Mouse (Mus musculus) heart, postnatal 25 days (tissue): ENCODE measurements around the gene Erp29. TPM values are rescaled to one million over a fixed set of nuclear protein-coding genes. Genes with fewer than 3 reads are reported as not detected.

Experiments used
- DNase-seq: peaks from one replicate; pipeline ENCODE4 v3.0.0; 2022; ENCODE audit warnings: low spot score
- intact Hi-C: fragments of 180-260 bp; cut with DNase I; formaldehyde crosslinking; loops from one replicate; pipeline ENCODE4 v1.15.1; 2025
- total RNA-seq, 2 experiments: library from RNA; stranded (reverse); gene quantifications; 2 replicates each; pipeline ENCODE4 v1.2.3; 2021

Gene Erp29
- total RNA-seq, 2 experiments from 2014 or later: 83.2 to 84.7 TPM

DNA sequence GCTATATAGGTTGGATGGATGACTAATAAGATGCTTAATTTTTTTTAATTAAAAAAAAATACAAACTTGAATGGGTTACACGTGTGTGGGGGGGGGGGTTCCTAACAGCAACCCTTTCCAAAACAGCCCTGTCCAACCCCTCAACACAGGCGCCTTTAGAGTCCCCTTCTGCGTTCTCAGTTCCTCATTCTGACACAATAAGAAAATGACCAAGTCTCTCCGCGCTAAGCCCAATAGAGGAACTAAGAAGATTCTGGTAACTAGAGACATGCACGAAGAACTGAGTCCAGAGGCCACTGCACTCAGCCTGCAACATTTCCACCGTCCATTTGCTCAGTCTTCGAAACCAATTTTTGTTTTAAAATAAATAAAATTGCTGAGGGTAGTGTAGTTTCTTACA, 1.1 kb downstream of the Erp29 start:
- intact Hi-C loops: loop anchor here (2.0 kb wide), 1 partner anchor 26 kb away; no protein-coding TSS in a partner anchor
- no peak for DNase-seq

DNA sequence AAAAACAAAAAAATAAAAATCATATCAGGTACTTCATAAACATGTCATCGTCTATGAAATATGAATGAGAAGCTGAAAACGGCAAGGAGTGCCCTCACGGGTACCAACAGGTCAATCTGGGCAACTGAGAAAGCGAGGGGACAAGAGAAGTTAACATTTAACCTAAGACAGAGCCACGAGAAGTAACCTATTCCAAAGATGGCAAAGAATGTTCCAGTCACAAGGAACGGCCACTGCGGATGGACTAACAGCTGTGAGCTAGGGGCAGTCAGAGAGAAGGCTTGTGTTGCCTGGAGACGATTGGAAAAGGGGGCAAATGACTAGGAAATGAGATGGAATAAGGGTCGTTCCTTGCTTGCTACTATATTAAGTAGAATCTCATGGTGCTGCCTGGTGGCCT, 1.8 kb downstream of the Erp29 start:
- intact Hi-C loops: loop anchor here (2.0 kb wide), 1 partner anchor 26 kb away; no protein-coding TSS in a partner anchor
- no peak for DNase-seq

DNA sequence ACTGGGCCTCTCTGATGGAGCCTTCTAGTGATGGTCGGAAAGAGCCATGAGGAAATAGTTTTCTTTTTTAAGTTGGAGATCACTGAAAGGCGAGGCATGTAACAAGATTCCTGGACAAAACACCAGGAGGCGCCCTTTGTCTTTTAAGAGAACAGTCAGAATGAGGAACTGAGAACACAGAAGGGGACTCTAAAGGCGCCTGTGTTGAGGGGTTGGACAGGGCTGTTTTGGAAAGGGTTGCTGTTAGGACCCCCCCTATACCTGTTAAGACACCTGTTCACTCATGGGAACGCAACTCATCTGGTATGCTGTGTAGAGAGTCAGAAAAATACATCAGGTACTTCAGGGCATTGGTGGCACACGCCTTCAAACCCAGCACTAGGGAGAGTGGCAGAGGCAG, 2.3 kb downstream of the Erp29 start:
- intact Hi-C loops: loop anchor here (2.0 kb wide), 1 partner anchor 27 kb away; no protein-coding TSS in a partner anchor
- no peak for DNase-seq

DNA sequence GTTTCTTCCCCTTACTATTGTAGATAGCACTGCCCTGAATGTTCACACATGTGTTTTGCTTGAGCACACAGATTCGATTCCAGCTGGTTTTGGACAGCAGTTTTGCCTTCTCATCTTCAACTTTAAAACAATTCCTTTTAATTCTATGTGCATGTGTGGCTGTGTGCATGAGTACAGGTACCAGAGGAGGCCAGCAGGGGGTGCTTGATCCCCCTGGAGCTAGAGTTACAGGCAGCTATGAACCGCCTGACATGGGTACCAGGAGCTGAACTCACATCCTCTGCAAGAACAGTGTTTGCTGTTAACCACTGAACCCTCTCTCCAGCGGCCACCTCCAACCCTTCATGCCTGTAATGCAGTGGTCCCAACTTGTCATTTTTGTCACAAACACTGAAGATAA, 3.9 kb downstream of the Erp29 start:
- intact Hi-C loops: no loop called here
- no peak for DNase-seq

DNA sequence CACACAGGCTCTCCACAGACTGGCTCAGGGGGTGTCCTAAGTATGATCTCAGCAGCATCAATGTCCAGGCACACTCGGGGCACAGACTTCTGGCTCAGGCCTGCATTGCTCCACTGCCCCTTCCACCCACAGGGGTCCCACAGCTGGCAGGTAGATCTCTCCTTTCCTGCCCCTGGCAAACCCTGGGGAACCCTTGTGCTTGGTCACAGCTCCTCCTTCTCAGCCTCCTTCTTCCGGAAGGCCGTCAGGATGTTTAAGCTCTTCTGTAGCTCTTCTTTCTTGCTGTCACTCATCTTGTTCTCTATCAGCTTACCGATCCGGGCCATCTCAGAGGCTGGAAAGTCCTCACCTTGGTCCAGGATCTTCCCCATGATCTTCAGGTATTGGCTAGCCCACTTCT, 7.4 kb downstream of the Erp29 start:
- DNase-seq: no peak
- intact Hi-C loops: loop anchor here (5.0 kb wide), 1 partner anchor 32 kb away; no protein-coding TSS in a partner anchor

DNA sequence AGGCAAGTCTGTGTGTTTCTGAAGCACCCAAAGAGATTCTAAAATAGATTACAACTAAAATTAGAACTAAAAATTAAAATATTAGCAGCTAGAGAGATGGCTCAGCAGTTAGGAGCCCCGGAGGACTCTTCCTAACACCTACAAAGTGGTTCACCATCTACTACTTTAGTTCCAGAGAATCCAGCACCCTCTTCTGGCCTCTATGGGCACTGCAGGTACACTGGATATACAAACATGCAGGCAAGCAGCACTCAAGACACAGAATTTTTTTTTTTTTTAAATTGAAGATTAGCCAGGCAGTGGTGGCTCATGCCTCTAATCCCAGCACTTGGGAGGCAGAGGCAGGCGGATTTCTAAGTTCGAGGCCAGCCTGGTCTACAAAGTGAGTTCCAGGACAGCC, 8.8 kb downstream of the Erp29 start:
- intact Hi-C loops: loop anchor here (5.0 kb wide), 1 partner anchor 34 kb away; no protein-coding TSS in a partner anchor
- no peak for DNase-seq

DNA sequence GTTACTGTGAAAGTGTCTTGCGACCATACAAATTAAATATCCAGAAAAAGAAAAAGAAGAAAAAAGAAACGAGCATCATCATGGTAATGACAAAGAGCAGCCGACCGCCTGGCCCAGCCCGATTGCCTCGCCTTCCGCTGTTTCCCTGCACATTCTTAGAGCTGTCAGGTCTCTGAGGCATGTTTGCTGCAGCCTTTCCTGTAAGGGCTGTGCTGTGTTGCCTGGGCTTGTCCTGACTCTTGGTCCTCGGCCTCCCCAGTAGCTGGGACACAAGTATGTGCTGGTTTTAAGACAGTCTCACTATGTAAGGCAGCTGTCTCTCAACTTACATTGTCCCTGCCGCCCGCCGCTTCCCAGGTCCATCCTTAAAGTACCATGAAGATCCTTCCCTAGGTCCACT, 13.6 kb downstream of the Erp29 start:
- intact Hi-C loops: no loop called here
- DNase-seq: no peak

DNA sequence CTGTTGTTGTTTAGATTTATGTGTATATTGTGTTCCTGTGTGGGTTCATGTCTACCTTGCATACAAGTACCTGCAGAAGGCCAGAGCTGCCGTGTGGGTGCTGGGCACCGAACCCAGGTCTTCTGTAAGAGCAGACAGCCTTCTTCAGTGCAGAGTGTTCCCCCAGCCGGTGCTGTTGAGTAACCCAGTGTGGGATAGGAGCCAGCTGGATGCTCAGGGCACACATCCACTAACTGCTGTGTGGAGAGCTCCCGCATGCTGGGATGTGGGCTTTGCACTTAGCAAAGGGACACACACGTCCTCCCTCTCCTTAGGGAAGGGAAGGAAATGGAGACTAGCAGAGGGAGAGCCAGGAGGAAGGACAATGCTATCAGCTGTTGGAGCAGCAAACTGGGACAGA, 14.2 kb downstream of the Erp29 start:
- no peak for DNase-seq
- intact Hi-C loops: no loop called here

DNA sequence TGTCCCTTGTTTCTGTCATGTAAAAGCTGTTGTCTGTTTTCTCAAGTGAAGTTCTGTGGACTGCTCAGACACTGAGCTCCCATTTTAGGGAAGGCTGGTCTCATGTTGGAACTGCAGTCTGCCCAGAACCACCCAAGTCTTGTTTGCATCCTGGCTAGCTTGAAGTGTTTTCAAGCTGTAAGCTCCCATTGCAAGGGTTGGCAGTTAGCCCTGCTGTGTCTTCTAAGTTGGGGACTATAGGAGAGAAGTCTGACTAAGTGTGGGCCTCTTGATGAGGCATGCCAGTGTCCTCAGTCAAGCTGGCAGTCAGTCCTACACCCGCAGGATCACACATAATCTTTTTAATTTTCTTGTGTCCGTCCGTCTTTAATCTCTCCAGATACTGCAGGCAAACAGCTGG, 23.4 kb downstream of the Erp29 start:
- no peak for DNase-seq
- intact Hi-C loops: no loop called here

DNA sequence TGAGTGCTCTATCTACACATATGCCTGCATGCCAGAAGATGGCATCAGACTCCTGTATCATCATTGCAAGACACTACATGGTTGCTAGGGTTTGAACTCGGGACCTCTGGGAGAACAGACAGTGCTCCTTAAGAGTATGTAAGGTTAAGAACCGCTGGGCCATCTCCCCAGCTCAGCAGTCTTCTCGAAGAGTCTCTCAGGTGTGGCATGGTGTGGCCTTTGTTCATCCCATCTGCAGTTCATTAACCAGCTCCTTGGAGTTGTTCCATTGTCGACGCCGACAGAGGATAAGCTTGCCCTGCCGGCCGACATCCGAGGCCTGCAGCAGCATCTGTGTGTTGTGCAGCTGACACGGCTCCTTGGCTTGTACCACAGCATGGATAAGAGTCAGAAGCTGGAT, 29.0 kb downstream of the Erp29 start:
- intact Hi-C loops: no loop called here
- no peak for DNase-seq

DNA sequence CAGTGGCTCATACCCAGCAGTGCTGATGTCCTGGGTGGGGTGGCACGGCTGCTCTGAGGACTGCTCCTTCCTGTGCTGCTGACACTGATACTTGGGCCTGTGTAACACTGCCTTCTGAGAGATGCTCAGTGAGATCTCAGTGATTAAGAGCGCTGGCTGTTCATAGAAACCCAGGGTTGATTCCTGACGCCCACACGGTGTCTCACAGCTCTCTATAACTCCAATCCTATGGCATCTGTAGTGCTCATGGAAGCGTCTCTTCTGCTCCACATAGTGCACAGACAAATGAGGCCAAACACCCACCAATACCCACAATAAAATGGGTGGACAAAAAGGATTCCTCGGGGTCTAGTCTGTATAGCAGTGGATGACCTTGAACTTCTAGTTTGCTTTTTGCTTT, 29.5 kb downstream of the Erp29 start:
- intact Hi-C loops: no loop called here
- DNase-seq: no peak

DNA sequence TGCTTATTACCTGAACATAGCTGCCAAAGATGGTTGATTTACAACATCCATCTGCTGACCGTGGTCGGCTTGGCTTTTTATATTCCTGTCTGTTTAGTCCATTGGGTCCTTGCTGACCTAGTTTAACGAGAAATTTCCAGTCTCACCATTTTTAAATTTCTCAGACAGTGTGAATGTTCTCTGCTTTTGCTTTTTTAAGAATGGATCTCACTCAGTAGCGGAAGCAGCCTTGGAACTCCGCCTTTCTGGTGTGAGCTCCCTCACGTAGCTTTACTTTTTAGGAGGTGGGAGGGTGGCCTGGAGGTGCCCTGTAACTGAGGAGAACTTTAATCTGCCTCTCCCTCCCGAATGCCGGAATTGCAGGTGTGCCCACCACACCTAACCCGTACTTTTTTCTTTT, 31.6 kb downstream of the Erp29 start:
- intact Hi-C loops: no loop called here
- DNase-seq: no peak

DNA sequence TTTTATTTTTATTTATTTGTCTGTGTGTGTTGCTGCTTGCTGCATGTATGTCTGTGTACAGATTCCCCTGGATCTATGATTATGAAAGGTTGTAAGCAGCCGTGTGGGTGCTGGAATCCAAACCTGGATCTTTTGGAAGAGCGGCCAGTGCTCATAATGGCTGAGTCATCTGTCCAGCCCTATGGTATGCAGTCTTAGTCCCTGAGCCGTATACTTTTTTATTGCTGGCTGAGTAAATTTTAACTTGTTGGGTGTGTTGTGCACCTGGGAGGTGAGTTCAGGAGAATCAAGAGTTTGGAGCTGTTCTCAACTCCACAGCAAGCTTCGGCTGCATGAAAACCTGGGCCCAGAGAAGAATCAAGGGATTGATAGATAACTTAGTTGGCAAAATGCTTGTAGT, 41.3 kb downstream of the Erp29 start:
- intact Hi-C loops: no loop called here
- no peak for DNase-seq

DNA sequence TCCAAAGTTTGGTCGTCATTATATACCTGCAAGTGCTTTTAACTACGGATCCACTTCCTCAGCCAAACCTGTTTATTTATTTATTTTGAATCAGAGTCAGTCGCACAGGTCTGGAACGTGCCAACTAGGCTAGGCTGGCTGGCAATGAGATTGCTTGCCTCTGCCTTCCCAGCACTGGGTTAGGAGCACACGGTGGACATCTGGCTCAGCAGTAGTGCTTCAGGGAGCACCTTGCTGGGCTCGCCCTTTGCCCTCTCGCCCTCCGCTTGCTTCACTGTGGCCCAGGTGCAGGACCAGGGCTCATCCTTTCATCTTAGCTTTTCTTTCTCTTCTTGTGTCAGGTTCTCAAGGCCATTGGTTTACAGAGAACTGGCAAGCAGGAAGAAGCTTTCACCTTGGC, 44.5 kb downstream of the Erp29 start:
- DNase-seq: no peak
- intact Hi-C loops: no loop called here

DNA sequence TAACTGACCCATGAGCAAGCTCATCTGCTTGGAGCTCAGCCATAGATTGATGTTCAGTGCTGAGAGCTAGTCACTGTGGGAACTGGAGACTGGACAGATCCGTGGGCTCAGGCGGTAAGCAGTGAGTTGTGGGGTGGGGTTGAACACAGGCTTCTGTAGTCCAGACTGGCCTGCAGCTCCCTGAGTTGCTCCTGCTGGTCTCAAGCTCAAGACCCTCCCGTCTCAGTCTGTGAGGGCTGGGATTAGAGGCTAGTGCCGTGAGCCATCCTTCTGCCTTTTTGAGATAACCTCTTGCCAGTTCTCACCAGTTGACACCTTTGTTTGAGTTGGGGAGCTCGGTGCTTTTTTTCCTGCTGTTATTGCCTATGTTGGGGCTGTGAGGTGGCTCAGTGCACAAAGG, 51.5 kb downstream of the Erp29 start:
- intact Hi-C loops: no loop called here
- DNase-seq: no peak

DNA sequence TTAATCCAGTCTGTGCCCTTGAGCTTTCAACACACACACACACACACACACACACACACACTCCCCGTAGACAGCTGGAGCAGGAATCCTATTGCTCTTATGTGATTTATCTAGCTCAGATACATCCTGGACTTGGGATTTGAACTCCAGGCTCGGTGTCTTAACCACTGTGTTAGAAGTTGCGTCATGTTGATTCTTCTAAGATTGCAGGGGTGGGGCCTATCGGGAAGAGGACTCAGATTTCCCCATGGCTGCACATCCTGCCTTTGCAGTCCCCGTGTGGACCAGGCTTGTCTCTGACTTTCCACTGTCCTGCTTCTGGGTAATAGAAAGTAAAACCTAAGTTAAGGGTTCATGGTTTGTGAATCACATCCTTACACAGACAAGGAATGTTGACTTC, 52.2 kb downstream of the Erp29 start:
- no peak for DNase-seq
- intact Hi-C loops: no loop called here

DNA sequence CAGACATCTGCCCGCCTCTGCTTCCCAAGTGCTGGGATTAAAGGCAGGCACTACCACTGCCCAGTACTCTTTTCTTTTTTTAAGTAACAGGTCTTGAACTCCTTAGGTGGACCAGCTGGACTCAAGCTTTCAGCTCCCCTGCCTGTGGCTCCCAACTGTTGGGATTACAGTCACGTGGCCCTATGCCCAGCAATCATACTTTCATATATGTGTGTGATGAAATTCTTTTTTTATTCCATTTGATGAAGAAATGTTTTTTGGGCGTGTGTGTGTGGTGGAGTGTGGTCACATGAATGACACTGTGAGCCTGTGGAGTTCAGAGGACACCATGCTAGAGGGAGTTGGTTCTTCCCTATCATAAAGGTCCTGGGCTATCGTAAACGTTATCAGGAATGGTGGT, 52.8 kb downstream of the Erp29 start:
- intact Hi-C loops: loop anchor here (5.0 kb wide), 1 partner anchor 182 kb away; no protein-coding TSS in a partner anchor
- no peak for DNase-seq

DNA sequence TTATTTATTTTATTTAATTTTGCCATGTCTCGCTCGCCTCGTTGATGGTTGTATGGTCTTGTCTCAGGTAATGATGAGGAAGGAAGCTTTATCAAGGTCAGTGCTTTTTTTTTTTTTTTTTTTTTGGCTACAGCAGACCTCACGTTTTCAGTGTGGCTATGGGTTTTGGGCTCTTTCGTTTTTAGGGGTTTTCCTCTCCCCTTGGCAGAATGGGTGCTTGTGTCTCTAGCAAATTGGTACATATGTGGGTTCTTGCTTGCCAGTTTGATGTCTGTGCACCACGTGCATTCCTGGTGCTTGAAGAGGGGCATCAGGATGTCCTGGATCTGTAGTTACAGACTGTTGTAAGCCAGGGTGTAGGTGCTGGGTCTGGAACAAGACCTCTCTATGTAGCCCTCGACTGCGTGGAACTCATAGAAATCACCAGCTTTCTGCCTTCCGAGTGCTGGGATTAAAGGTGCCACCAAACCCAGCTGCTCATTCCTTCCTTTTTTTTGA, 53.3 kb downstream of the Erp29 start:
- intact Hi-C loops: loop anchor here (5.0 kb wide), 1 partner anchor 182 kb away; no protein-coding TSS in a partner anchor
- no peak for DNase-seq

DNA sequence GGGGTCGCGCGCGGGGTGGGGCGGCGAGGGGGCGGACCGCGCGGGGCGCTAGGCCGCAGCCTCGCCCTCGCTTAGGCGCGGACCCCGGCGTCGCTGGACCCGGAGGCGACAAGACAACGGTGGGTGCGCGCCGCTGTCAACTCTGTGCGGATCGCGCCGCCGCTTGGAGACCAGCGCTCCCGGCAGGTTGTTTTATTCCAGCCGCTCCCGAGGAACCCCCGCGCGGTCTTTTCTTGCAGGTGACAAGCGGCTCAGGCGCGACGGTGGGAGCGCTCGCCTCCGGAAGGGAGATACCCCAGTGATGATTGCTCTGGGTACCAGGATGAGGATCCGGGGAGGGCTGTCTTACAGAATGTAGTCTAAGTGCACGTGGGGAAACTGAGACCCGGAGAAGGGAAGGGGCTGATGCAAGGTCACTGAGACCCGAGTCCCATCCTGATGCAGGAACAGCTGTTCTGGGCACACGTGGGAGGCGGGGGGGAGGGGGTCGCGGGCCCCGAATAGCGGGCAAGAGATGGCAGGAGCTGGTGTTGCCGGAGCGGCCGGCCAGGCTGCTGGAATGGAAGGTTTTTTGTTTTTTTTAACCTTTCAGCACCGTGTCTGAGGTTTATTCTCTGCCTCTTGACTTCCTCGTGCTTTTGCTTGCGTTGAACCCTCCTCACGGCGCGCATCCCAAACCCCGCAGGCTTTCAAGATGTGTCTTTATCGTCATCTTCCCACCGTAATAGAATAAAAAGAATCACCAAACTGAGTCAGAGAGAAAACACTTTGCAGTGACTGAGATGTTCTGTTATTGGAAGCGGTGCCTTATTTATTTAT, 54.0 kb downstream of the Erp29 start:
- DNase-seq: no peak

DNA sequence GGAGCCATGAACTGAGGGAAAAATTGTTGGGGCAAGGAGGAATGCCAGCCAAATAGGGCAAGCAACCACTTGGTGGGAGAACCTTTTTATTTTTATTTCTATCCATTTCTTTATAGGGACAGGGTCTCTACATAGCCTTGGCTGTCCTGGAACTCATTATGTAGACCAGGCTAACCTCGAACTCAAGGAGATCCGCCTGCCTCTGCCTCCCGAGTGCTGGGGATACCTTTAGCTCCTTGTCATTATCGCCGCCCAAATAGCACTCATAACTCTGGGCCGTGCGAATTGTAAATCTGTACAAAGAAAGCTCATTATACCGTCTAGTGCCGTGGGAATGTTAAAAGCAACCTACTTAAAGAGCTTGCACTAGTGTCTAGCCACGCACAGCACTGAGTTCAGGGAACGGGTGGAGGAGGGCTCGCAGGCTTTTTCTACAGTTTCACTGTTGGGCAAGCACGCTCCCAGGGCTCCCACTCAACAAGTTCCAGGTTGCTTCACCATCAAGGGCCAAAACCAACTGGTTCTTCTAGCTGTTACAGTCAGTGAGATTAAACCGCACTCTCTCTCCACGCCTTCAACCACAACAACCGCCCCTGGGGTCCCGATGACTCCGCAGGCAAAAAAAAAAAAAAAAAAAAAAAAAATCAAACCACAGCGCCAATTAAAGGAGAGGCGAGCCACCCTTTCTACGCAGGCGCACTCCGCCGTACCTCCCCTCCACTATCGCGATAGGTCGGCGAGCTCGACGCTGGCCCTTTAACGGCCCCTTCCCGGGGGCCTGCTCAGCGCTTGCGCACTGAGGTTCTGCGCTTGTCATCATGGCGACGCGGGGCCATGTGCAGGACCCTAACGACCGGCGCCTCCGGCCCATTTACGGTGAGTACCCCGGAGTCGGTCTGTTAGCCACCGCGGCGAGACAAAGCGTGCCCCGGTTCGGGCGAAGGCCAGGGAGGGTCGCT, 54.8 kb downstream of the Erp29 start, which contains the start of gene Naa25:
Naa25 (plus strand) TSS at position 750 of the 959 bp plus-strand sequence.
- DNase-seq: peak; percentile 91
- intact Hi-C loops: loop anchor here (5.0 kb wide), 1 partner anchor 180 kb away; no protein-coding TSS in a partner anchor

More for the DNA sequence above, 54.0 kb downstream of the Erp29 start:
- intact Hi-C loops: loop anchor here (5.0 kb wide), 1 partner anchor 181 kb away; no protein-coding TSS in a partner anchor
